ENCODE assay signal across 25 mouse cellular contexts in the genomic region with DNA sequence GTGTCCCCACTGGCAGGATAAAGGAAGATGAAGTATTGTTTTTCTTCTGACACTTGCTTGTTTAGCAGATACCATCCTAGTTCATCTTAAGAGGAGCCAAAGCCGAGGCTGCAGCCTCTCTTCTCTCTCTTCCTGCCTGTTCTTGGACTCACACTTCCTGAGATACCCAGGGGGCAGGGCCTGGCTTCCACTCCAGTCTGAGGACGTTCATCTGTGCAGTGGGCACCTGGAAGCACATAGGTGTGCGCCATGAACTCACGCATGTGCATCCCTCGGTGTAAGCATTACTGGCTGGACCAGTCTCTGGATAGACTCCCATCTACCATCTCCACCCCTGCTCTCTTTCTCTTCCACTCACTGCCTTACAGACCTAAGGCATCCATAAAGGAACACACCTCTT.
"Had no signal": no experiment of that assay in that cellular context is flagged by ENCODE, and none has a peak within 500 bp of the region (broad histone marks: within the 10 kb centered on the region; RNA-seq: fewer than 3 reads in every experiment).

No protein-coding gene starts in this region.

- H3K36me3 ChIP-seq: heart, embryonic 13.5 days; heart, embryonic 15.5 days; hindbrain, embryonic 10.5 days; hindbrain, embryonic 12.5 days; intestine, embryonic 15.5 days; limb, embryonic 10.5 days; limb, embryonic 12.5 days had no signal

- ATAC-seq: hindbrain, embryonic 16.5 days; inflammation-experienced regulatory T-cells, adult 6 months; intestine, embryonic 15.5 days; intestine, postnatal 0 days had no signal

- H3K9me3 ChIP-seq: heart, embryonic 13.5 days; heart, embryonic 15.5 days; hindbrain, embryonic 10.5 days; hindbrain, embryonic 12.5 days; intestine, embryonic 15.5 days; limb, embryonic 10.5 days; limb, embryonic 12.5 days had no signal

- H3K4me3 ChIP-seq: gastrocnemius, adult 2 months; heart, adult 2 months; heart, embryonic 13.5 days; heart, embryonic 15.5 days; hindbrain, embryonic 10.5 days; hindbrain, embryonic 12.5 days; intestine, embryonic 15.5 days; layer of hippocampus, adult 2 months; left cerebral cortex, adult 2 months; limb, embryonic 10.5 days; limb, embryonic 12.5 days had no signal

- H3K9ac ChIP-seq: heart, embryonic 13.5 days; heart, embryonic 15.5 days; hindbrain, embryonic 12.5 days; hindbrain, embryonic 14.5 days; intestine, embryonic 15.5 days; limb, embryonic 12.5 days had no signal

- H3K27me3 ChIP-seq: heart, embryonic 13.5 days; heart, embryonic 15.5 days; intestine, embryonic 15.5 days; limb, embryonic 12.5 days had no signal

- H3K4me2 ChIP-seq: heart, embryonic 13.5 days; heart, embryonic 15.5 days; hindbrain, embryonic 12.5 days; hindbrain, embryonic 14.5 days; intestine, embryonic 15.5 days; limb, embryonic 12.5 days; liver, embryonic 11.5 days had no signal

- H3K27ac ChIP-seq: gastrocnemius, adult 2 months; heart, adult 2 months; heart, embryonic 13.5 days; heart, embryonic 15.5 days; hindbrain, embryonic 10.5 days; hindbrain, embryonic 12.5 days; hindbrain, embryonic 14.5 days; intestine, embryonic 15.5 days; layer of hippocampus, adult 2 months; left cerebral cortex, adult 2 months; limb, embryonic 10.5 days; limb, embryonic 12.5 days had no signal

- DNase-seq: gastrocnemius, adult 2 months; gastrocnemius, postnatal 10 days; gastrocnemius, postnatal 25 days; heart, adult 2 months; heart, postnatal 4 days; kidney, adult 18-20 months; kidney, adult 8-10 months; kidney, postnatal 10 days; kidney, postnatal 25 days; kidney, postnatal 4 days; liver had no signal
